Mouse (Mus musculus): ENCODE measurements around the gene Suv39h1. TPM values are rescaled to one million over a fixed set of nuclear protein-coding genes. Genes with fewer than 3 reads are reported as not detected.
"Not testable (repeated sequence)": the region's sequence is repeated elsewhere in the genome, so short reads cannot be mapped to it uniquely, and the experiment has no call there.

Gene Suv39h1
- polyA plus RNA-seq, 1 experiment from 2014 or later = 28.6 TPM

- not testable (repeated sequence) for H3K4me1 ChIP-seq (ENCODE audit: control insufficient read depth, low read depth, low read length); H3K9me3 ChIP-seq (replicated peaks; ENCODE audit: control insufficient read depth, low read length); H3K36me3 ChIP-seq (ENCODE audit: control insufficient read depth, insufficient read depth); ATAC-seq (ENCODE audit: low read depth); H3K4me2 ChIP-seq (ENCODE audit: low read depth, low read length); H3K27ac ChIP-seq (ENCODE audit: low read length); H3K9ac ChIP-seq (ENCODE audit: low read depth, low read length); H3K4me3 ChIP-seq (ENCODE audit: low read depth, low read length); H3K27me3 ChIP-seq (ENCODE audit: control insufficient read depth, insufficient read depth, low read depth, low read length)
- 34% methylated on average over 7 of the region's 7 CpGs for WGBS (ENCODE audit: insufficient replicate concordance)
Observed at GRCm38 (mm10) chrX:8015675-8016074, 58.9 kb downstream of the Suv39h1 start.

- no peaks in the 10 kb centered on the region for H3K27me3 ChIP-seq (ENCODE audit: control insufficient read depth, insufficient read depth, low read depth, low read length)
- no peaks in the 10 kb centered on the region for H3K4me1 ChIP-seq (ENCODE audit: control insufficient read depth, low read depth, low read length)
- no peak overlapping the region for H3K9ac ChIP-seq (ENCODE audit: low read depth, low read length)
- ATAC-seq (ENCODE audit: low read depth) = no peak
- H3K27ac ChIP-seq (ENCODE audit: low read length) = no peak overlapping the region
- 55% methylated on average over 7 of the region's 8 CpGs for WGBS (ENCODE audit: insufficient replicate concordance)
- no peaks in the 10 kb centered on the region for H3K36me3 ChIP-seq (ENCODE audit: control insufficient read depth, insufficient read depth)
- H3K4me3 ChIP-seq (ENCODE audit: low read depth, low read length) = no peak overlapping the region
- no peak overlapping the region for H3K4me2 ChIP-seq (ENCODE audit: low read depth, low read length)
- no peaks in the 10 kb centered on the region for H3K9me3 ChIP-seq (replicated peaks; ENCODE audit: control insufficient read depth, low read length)
Observed at GRCm38 (mm10) chrX:8013569-8014314, 60.8 kb downstream of the Suv39h1 start.

GRCm38 (mm10) chrX:8013157-8013556, 61.4 kb downstream of the Suv39h1 start:
- 25% methylated on average over 2 of the region's 2 CpGs for WGBS (ENCODE audit: insufficient replicate concordance)
- H3K36me3 ChIP-seq (ENCODE audit: control insufficient read depth, insufficient read depth) = no peaks in the 10 kb centered on the region
- no peak overlapping the region for H3K27ac ChIP-seq (ENCODE audit: low read length)
- H3K9me3 ChIP-seq (replicated peaks; ENCODE audit: control insufficient read depth, low read length) = no peaks in the 10 kb centered on the region
- no peak overlapping the region for H3K9ac ChIP-seq (ENCODE audit: low read depth, low read length)
- H3K4me2 ChIP-seq (ENCODE audit: low read depth, low read length) = no peak overlapping the region
- no peak overlapping the region for H3K4me3 ChIP-seq (ENCODE audit: low read depth, low read length)
- H3K27me3 ChIP-seq (ENCODE audit: control insufficient read depth, insufficient read depth, low read depth, low read length) = no peaks in the 10 kb centered on the region
- ATAC-seq (ENCODE audit: low read depth) = no peak
- H3K4me1 ChIP-seq (ENCODE audit: control insufficient read depth, low read depth, low read length) = no peaks in the 10 kb centered on the region

Other genes with a start within 250 kb of the Suv39h1 start
- gene Otud5, start 233.4 kb downstream of the Suv39h1 start, polyA plus RNA-seq (2015; fragmentation: Nextera tagmentation; extraction: Ambion mirVana) = 32.9 and 42.5 TPM in 2 replicates
- 3.1 and 3.5 TPM in 2 replicates for gene Pim2, start 196.5 kb downstream of the Suv39h1 start, polyA plus RNA-seq (2015; fragmentation: Nextera tagmentation; extraction: Ambion mirVana)
- 13.5 and 14.2 TPM in 2 replicates for gene Slc35a2, start 190.7 kb downstream of the Suv39h1 start, polyA plus RNA-seq (2015; fragmentation: Nextera tagmentation; extraction: Ambion mirVana)
- 36.8 and 38.6 TPM in 2 replicates for gene Pqbp1, start 175.5 kb downstream of the Suv39h1 start, polyA plus RNA-seq (2015; fragmentation: Nextera tagmentation; extraction: Ambion mirVana)
- 90.8 and 94.9 TPM in 2 replicates for gene Timm17b, start 175.4 kb downstream of the Suv39h1 start, polyA plus RNA-seq (2015; fragmentation: Nextera tagmentation; extraction: Ambion mirVana)
- not detected in 2 replicates for gene Gm10491, start 166.9 kb downstream of the Suv39h1 start, polyA plus RNA-seq (2015; fragmentation: Nextera tagmentation; extraction: Ambion mirVana)
- gene Gm10490, start 165.2 kb downstream of the Suv39h1 start, polyA plus RNA-seq (2015; fragmentation: Nextera tagmentation; extraction: Ambion mirVana) = not detected in 2 replicates
- 0.05 and 0.17 TPM in 2 replicates for gene Pcsk1n, start 154.9 kb downstream of the Suv39h1 start, polyA plus RNA-seq (2015; fragmentation: Nextera tagmentation; extraction: Ambion mirVana)
- gene Eras, start 146.2 kb downstream of the Suv39h1 start, polyA plus RNA-seq (2015; fragmentation: Nextera tagmentation; extraction: Ambion mirVana) = not detected in 2 replicates
- 11.5 and 12.1 TPM in 2 replicates for gene Hdac6, start 126.9 kb downstream of the Suv39h1 start, polyA plus RNA-seq (2015; fragmentation: Nextera tagmentation; extraction: Ambion mirVana)
- gene Gata1, start 96.7 kb downstream of the Suv39h1 start, polyA plus RNA-seq (2015; fragmentation: Nextera tagmentation; extraction: Ambion mirVana) = 101 and 107 TPM in 2 replicates
- 0.13 and 0.28 TPM in 2 replicates for gene Glod5, start 56.3 kb downstream of the Suv39h1 start, polyA plus RNA-seq (2015; fragmentation: Nextera tagmentation; extraction: Ambion mirVana)
- gene Was, start 15.7 kb upstream of the Suv39h1 start, polyA plus RNA-seq (2015; fragmentation: Nextera tagmentation; extraction: Ambion mirVana) = 1.6 and 1.7 TPM in 2 replicates
- gene Wdr13, start 58.1 kb upstream of the Suv39h1 start, polyA plus RNA-seq (2015; fragmentation: Nextera tagmentation; extraction: Ambion mirVana) = 5.3 and 6.5 TPM in 2 replicates
- gene Rbm3, start 71.1 kb upstream of the Suv39h1 start, polyA plus RNA-seq (2015; fragmentation: Nextera tagmentation; extraction: Ambion mirVana) = 217 and 231 TPM in 2 replicates
- 3.9 and 5.3 TPM in 2 replicates for gene Tbc1d25, start 101.4 kb upstream of the Suv39h1 start, polyA plus RNA-seq (2015; fragmentation: Nextera tagmentation; extraction: Ambion mirVana)
- 82.8 and 90.1 TPM in 2 replicates for gene Ebp, start 118.8 kb upstream of the Suv39h1 start, polyA plus RNA-seq (2015; fragmentation: Nextera tagmentation; extraction: Ambion mirVana)
- gene Porcn, start 131.8 kb upstream of the Suv39h1 start, polyA plus RNA-seq (2015; fragmentation: Nextera tagmentation; extraction: Ambion mirVana) = 1.0 and 1.3 TPM in 2 replicates
- gene Ftsj1, start 177.6 kb upstream of the Suv39h1 start, polyA plus RNA-seq (2015; fragmentation: Nextera tagmentation; extraction: Ambion mirVana) = 29.3 and 30.7 TPM in 2 replicates
- gene Slc38a5, start 196.4 kb upstream of the Suv39h1 start, polyA plus RNA-seq (2015; fragmentation: Nextera tagmentation; extraction: Ambion mirVana) = 52.6 and 53.9 TPM in 2 replicates